Mouse (Mus musculus): ENCODE results near the gene Hhatl.

- TF ChIP-seq POLR2A (IDR thresholded peaks at IDR 0.05; ENCODE audit: insufficient read depth, low read depth, low read length): no peak
- TF ChIP-seq CTCF (IDR thresholded peaks at IDR 0.05): no peak
Observed at GRCm38 (mm10) chr9:121823051-121823450, 30.7 kb upstream of the Hhatl start.
